Mouse (Mus musculus) bone marrow, adult 2 months (tissue): ENCODE data around the gene Creb5.

ENCODE experiments used
- CTCF ChIP-seq: fragments of 200-500 bp; IDR thresholded peaks from 2 replicates; pipeline ENCODE4 v1.5.1; 2011; ENCODE audit warnings: low read length, control low read depth; ENCODE audit not compliant: control insufficient read depth, insufficient read depth
- POLR2A ChIP-seq: fragments of 200-500 bp; IDR thresholded peaks from 2 replicates; pipeline ENCODE4 v1.6.1; 2011; ENCODE audit warnings: low read depth, mild to moderate bottlenecking, control low read depth, low read length, borderline replicate concordance; ENCODE audit not compliant: control insufficient read depth

- TF ChIP-seq CTCF = no peak
- TF ChIP-seq POLR2A = no peak
These were observed 27.1 kb downstream of the Creb5 start for GRCm38 (mm10) chr6:53314126-53314525.
